Mouse (Mus musculus): ENCODE results near the gene Olfr214.
"Not testable (repeated sequence)": the region's sequence is repeated elsewhere in the genome, so short reads cannot be mapped to it uniquely, and the experiment has no call there.

Gene Olfr214

DNA sequence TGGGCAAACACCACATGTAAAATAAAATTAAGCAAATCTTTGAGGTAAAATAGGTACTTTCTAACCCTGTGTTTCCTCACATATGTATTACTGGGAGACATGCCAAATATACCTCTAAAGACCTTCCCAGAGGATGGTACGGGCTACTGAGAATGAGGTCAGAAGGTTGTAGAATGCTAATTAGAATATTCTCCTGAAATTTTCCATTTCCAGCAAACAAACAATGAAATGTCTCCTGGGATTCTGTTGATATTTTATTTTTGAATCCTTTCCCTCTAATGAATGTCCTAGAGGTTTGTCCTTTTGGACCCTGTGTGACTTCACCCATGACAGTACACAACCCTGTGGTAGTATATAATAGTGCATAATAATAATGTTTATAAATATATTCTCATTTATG lies at the start of gene Olfr214:
TSS of gene Olfr214 (plus strand) at position 301 of the 400 bp plus-strand sequence.
- no peak for DNase-seq (ENCODE audit: low read depth in 1 of 2, low spot score in 2 of 2)

DNA sequence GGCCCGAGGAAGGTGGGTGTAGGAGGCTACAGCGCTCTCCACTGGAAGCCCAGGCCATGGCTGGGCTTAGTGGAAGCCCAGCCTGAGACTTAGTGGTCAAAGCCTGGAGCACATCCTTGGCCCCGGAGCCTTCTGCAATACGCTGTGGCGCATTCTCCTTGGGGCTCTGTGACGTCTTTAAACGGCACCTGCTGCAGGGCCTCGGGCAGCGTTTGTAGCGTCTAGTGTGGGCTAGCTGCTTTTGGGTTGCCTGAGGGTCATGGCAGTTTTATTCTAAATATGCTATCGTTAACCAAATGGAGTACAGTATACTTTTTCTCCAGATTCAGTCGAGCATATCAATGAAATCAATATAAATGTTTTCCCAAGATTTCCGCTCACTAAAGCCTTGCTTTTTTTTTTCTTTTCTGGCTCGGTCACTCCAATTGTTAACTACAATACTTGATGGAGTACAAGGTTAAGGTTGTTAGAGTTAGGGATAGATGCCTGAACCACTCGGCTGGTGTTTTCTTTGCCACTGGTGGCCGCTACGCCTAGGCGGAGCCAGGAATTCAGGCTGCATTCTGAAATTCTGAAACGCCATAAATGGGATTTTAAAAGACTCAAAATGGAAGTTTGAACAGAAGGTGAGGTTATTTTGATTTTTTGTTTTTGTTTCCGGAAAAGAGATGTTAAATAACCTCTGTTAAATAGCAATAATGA lies 47.6 kb upstream of the Olfr214 start, which contains the start of gene Olfr212:
TSS of gene Olfr212 (plus strand) at position 215 of the 702 bp plus-strand sequence.
- not testable (repeated sequence) for DNase-seq (ENCODE audit: low read depth in 1 of 2, low spot score in 2 of 2)

DNA sequence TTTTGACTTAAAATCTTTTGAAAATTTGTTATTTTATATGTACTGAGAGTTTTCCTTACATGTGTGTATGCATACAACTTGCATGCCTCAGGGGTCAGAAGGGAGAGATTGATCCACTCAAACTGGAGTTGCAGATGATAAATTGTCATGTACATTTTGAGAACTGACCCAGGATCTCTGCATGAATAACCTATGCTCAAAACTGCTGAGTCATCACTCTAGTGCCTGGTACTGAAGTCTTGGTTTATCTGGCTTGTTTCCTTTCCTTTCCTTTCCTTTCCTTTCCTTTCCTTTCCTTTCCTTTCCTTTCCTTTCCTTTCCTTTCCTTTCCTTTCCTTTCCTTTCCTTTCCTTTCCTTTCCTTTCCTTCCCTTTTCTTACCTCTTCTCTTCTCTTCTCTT lies 39.2 kb upstream of the Olfr214 start:
- no peak for DNase-seq (ENCODE audit: low read depth in 1 of 2, low spot score in 2 of 2)

DNA sequence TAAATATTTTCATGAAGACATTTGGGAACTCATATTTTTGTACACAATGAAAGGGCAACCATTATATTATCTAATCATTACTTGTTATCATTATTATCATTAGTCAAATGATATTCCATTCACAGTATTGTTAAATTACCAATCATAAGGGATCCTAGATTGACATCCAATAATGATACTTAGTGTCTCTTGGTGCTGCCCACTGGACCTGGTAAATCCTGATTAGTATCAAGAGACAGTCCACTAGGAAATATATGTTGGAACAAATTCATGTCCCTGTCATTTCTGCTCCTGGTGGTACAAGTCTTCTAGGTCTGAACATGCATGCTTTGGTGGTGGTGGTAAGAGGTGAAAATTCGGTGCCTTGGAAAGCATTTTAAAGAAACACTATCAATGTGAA lies 15.9 kb upstream of the Olfr214 start, which contains the start of gene Olfr213:
TSS of gene Olfr213 (plus strand) at position 301 of the 400 bp plus-strand sequence.
- no peak for DNase-seq (ENCODE audit: low read depth in 1 of 2, low spot score in 2 of 2)

DNA sequence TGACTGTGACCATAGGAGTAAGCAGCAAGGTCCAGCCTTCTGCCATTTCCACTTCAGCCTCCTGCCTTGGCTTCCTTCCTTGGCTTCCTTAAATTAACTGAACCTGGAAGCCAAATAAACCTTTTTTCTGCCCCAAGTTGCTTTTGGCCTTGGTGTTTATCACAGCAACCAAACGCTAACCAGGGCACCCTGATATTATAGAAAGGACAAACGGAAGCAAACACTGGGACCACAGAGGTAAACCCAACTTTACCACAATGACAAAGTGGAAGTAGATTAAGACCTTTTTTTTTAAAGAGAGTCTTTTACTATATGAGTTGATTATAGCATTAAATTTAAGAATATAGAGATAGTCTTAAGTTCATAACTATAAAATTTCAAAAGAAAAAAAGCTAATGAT lies 11.5 kb upstream of the Olfr214 start:
- no peak for DNase-seq (ENCODE audit: low read depth in 1 of 2, low spot score in 2 of 2)

DNA sequence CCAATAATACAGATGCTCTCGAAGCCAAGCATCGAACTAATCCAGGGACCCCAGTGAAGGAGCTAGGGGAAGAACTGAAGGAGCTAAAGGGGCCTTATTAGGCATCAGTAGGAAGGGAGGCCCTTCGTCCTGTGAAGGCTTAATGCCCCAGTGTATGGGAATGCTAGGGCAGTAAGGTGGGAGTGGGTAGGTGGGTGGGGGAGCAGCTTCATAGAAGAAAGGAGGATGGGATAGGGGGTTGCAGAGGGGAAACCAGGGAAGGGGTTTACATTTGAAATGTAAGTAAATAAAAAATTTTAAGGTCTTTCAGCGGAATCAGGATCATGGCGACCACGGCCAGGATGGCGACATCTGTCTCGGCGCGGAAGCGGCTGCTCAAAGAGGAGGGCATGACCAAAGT lies 3.2 kb upstream of the Olfr214 start, which contains the start of gene Gm5580:
TSS of gene Gm5580 (plus strand) at position 301 of the 400 bp plus-strand sequence.
- DNase-seq (ENCODE audit: low read depth in 1 of 2, low spot score in 2 of 2), result not testable (repeated sequence)

DNA sequence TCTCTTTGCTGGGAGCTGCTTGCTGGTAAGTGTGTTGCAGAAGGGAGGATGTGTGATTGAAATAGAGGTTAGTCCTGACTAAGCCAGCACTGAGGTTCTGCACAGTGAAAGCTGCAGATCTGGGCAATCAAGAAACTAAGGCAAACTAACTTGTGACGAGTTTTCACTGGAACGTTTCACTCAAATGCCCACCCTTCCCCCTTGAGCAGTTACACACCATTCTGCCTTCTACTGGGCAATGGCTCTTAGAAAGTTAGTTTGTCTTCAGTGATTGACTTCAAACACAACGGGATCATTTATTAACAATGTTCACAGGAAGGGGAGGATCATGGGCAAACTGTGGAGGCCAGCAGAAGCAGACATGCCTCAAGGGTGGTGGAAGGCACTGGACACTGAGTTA lies 917 bp downstream of the Olfr214 start:
- DNase-seq (ENCODE audit: low read depth in 1 of 2, low spot score in 2 of 2), result no peak

DNA sequence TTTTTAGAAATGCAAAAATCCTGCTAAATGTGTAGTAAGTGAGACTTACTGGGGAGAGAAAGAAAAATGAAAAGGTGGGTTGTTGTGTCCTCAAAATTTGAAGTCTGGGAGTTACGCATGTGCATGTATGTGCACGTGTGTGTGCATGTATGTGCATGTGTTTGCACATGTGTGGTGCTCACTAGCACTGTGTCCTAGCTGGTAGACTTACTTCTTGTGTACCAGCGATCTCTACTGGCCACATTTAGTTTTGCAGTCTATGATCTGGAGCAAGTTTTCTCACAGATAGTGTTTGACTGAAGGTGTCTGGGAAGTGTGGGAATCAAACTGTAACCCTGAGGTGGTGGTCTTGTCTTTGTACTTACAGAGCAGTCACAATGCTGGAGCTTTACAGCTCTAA lies 15.8 kb downstream of the Olfr214 start:
- peak; percentile 16 to 24 for DNase-seq (ENCODE audit: low read depth in 1 of 2, low spot score in 2 of 2)

DNA sequence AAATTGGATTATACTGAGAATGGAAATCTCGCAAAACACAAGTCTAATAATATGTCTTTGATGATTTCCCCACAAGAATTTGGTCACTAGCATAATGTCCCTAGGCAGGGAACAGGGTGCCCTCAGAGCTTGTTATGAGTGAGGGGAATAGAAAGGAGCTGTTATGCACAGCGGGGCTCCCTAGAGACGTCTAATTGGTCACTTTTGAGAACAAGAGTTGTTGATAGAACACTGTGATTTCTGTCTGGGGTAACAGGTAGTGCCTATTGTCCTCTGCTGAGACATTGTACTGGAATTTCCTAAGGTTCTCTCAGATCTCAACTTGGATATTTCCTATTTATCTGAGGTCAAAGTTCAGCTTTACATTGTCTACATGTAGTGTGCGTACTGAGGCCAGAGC lies 30.1 kb downstream of the Olfr214 start, which contains the start of gene Olfr215:
TSS of gene Olfr215 (minus strand) at position 101 of the 400 bp plus-strand sequence.
- DNase-seq (ENCODE audit: low read depth in 1 of 2, low spot score in 2 of 2), result no peak

DNA sequence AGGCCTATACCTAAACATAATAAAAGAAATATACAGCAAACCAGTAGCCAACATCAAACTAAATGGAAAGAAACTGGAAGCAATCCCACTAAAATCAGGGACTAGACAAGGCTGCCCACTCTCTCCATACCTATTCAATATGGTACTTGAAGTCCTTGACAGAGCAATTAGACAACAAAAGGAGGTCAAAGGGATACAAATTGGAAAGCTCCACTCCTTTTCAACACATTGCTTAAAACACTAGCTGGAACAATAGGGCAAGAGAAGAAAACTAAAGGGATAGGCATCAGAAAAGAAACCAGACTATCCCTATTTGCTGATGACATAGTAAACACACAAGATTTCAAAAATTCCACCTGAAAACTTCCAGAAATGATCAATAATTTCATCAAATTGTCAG lies 46.9 kb downstream of the Olfr214 start:
- DNase-seq (ENCODE audit: low read depth in 1 of 2, low spot score in 2 of 2), result not testable (repeated sequence)

DNA sequence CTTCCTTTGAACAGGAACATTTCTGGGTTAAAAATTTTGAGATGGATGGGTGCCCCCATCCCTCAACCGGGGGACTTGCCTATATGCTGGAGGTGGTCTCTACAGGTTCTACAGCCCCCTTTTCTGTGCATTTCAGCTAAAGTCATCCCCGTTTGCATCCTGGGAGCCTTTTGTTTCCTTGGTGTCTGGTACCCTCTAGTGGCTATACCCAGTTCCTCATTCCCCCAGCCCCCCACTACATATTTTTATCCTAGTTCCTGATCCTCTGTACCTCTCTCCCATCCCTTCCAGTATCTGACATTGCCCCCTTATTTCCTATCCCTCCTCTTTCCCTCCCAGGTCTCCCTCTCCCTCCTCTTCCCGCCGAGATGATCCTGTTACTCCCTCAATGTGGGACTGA lies 53.2 kb downstream of the Olfr214 start:
- DNase-seq (ENCODE audit: low read depth in 1 of 2, low spot score in 2 of 2), result no peak

All from monocyte, adult 2 months (primary cell).